Mouse (Mus musculus): ENCODE data around the gene Zmynd10.
"Not testable (repeated sequence)": the region's sequence is repeated elsewhere in the genome, so short reads cannot be mapped to it uniquely, and the experiment has no call there.

Zmynd10 gene

DNA sequence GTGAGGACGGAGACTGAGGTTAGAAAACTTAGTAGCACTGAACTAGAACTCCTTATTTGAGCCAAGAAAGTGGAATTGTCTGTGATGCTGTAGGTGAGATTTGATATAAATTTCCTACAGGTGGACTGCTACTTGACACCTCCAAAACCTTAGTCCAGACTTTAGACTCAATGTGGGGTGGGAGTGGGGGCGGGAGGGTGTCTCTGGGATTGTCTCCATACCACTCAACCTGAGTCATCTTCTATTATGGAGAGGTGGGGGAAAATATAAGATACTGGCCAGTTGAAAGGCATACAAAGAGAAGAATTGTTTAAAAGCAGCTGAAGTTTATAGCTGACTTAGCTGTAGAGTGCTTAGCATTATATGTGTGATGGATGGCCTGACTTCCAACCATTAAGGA, 8.6 kb downstream of the Zmynd10 start:
- no peak for DNase-seq

DNA sequence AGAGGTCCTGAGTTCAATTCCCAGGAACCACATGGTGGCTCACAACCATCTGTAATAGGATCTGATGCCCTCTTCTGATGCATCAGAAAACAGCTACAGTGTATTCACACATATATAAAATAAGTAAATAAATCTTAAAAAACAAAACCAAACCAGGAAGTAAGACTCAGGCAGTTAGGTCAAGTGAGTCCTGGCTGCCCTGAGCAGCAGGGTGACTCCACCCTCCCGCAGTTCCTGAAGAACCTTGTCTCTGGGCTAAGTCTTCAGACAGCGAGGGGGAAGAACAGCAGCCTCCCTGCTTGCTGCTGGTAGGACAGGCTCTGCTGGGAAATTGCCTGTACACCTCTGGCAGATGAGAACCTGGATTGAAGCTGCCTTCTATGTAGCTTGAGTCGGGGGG, 9.2 kb downstream of the Zmynd10 start:
- DNase-seq = no peak

DNA sequence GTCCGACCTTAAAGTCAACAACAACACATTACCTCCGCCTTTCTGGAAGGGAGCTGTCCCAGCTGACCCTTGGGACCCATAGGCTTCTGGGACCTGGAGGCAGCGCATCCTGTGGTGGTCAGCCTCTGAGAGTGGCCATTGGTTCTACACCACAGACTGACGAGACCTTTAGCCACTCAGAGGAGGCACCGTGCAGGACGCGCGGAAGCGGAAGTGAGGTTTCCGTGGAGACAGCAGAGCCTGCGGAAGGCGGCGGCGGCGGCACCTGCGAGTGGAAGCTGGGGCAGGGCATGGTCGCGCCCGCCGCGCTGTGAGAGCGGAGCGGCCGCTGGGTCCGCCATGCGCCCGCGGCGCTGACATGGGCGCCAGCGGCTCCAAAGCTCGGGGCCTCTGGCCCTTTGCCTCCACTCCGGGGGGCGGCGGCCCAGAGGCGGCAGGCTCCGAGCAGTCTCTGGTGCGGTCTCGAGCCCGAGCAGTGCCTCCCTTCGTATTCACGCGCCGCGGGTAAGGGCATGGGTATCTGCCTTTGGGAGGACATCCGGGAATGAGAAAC, 16.0 kb downstream of the Zmynd10 start, which contains the start of gene Tusc2:
Tusc2 (plus strand) TSS at position 227 of the 553 bp plus-strand sequence.
- peak; percentile 98 for DNase-seq

DNA sequence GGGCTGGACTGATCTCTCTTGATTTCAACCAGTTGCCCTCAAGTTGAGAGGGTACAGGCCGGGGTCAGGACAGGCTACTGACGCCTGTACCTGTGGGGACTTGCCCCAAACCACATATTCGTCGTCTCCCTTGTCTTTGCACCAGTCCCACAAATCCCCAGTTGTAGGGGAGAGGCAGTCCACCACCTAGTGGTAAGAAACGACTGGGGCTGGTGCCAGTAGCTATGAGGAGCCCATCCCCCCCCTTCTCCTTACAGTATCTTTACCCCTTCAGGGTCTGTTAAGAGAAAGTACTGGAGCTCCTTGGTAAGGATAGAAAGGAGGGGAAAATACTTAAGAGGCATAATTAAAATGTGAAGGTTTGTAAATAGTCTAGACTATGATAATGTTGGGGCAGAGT, 18.5 kb downstream of the Zmynd10 start:
- not testable (repeated sequence) for DNase-seq

DNA sequence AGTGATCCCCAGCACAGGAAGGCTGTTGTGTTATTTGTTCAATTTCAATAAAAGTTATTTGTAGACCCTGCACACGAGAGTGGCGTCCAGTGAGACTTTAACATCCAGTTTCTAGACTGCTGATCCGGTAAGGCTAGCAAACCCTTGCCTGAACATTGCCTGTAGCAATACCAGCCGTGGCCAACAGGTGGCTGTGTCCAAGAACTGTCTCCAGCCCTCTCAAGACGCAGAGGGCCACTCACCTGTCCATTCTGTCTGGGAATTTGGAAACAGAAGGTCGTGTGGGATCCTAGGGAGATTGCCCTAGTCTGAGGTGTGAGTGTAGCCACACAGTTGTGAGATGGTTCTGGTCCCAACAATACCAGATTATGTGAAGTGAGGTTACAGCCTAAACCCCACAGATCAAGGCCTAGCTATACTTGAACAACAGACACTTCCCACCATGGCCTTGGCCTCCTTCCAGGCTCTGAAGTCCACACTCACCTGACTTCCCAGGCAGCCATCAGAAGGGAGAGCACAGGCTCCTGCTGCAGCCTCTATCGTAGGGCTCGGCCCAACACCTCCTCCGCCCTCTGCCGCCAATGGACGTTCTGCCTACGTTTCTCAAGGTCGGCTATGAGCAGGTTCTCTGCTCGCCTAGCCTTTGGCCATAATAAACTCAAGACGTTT, 19.1 kb downstream of the Zmynd10 start:
- DNase-seq = peak; percentile 48

DNA sequence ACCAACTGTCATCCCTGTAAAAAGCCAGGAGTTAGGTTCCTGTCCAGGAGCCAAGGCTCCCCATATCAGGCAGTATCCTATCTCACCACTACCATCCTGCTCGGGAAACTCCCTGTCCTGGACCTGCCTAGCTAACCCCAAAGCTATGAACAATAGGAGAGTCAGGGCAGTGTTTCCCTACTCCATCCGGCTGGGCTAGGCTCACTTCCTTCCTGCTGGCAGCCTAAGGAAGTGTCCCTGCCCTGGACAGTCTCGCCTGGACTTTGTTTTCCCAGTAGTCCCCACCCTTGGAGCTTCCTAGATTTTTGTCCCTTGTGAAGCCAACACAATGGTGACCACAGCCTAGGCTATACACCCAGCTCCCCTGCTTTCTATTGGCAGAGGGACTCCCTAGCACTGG, 19.8 kb downstream of the Zmynd10 start:
- DNase-seq = no peak

DNA sequence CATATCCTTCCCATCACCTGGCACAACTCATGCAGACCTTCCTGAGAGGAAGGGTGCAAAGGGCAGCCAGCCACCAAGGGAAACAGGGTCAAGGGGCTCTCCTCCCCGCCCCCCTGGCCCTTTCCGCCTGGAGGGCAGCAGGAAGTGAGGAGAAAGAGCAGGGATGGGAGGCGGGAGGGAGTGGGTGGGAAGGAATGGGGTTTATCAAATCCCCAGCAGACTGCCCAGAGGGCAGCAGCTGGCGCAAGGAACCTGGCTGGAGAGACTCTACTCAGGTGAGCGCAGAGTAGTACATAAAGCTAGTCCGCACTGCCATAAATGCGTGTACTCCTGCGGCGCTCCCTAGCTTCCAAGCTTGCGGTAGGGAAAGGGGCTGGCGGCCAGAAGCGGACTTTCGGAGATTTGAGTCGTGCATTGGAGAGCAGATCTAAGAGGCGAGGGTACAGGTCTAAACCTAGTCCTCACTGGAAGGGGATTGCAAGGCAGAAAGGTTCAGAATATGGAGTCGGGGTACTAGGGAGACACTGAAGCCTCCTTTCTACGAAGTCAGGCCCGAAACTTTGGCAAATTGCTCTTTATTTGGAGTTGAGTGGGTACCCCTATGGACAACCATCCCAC, 20.7 kb downstream of the Zmynd10 start, which contains the start of gene Hyal2:
Hyal2 (plus strand) TSS at position 244 of the 618 bp plus-strand sequence.
- DNase-seq = no peak

DNA sequence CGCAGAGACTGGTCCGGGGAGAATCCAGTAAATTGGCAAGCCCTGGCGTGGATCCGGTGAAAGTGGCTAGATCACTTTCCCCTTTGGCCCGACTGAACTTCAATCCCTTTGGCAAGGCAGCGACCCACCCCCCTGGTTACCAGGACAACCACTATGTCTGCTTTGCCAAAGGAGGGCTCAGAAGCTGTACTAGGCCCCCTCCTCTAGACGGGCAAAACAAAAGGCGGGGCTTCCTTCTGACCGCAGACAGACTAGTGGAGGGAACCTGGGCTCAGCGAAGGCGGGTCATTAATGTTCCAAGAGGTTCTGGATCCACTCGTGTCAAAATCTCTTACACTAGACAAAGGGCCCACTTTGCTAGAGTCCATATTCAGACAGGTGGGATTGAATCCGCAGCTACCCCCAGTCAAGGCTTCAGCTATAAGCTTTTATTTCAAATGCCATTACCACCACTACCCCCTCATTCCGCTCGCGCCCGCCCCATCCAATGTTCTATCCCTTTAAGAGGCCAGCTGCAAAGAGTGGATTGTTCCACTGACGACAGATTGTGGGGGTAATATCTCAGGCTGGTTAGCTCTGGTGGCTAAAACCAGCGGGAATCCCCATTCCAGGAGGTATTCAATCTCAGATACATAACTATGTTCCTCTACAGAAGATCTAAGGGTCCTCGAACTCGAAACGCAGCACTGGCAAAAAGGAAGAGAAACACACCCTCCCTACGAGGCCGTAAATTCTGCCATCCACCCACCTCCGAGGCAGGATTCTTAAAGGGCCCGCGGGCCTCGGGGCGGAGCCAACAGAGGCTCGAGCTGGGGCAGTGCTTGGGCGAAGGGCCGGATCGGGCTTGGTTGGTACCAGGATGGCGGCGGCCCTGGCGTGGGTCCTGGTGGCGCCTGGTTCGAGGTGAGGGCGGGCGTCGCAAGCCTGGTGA, 21.5 kb downstream of the Zmynd10 start:
- DNase-seq = peak; percentile 77

DNA sequence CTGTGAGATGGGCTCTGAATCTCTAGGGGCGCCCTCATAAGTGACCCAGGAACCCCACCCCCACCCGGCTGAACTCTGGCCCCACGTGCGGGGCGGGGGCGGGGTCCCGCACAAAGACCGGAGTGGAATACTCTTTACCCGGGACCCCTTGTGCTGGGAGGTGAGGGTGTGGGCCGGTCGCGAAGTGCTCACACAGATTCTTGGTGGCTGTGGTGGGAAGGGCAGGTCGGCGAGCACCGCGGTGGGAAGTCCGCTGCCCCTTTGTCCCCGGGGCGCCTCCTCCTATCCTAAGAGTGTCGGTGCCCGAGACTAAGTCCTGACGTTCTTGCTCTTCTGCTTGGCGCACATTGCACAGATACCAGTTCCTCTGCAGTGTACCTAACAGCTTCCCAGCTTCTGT, 22.2 kb downstream of the Zmynd10 start:
- DNase-seq = no peak

DNA sequence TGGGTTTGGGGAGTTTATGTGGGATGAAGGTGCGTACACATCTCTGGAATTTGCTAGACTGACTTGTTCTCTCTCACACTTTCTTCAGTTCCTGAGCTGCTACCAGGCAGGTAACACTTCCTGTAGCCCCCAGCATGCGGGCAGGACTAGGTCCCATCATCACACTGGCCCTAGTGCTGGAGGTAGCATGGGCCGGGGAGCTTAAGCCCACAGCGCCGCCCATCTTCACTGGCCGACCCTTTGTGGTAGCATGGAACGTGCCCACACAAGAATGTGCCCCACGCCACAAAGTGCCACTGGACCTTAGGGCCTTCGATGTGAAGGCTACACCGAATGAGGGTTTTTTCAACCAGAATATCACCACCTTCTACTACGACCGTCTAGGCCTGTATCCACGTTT, 22.9 kb downstream of the Zmynd10 start:
- DNase-seq = no peak

DNA sequence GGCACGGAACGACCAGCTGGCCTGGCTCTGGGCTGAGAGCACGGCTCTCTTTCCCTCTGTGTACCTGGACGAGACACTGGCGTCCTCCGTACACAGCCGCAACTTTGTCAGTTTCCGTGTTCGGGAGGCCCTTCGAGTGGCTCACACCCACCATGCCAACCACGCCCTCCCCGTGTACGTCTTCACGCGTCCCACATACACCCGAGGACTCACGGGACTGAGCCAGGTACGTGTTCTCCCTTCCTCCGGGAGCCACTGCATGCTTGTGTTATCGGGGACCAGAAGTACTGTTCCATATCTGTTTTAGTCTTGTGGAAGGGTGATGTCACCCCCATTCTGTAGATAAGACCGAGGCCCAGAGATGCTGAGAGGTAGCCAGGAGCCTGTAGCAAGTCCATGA, 23.7 kb downstream of the Zmynd10 start:
- DNase-seq = no peak

DNA sequence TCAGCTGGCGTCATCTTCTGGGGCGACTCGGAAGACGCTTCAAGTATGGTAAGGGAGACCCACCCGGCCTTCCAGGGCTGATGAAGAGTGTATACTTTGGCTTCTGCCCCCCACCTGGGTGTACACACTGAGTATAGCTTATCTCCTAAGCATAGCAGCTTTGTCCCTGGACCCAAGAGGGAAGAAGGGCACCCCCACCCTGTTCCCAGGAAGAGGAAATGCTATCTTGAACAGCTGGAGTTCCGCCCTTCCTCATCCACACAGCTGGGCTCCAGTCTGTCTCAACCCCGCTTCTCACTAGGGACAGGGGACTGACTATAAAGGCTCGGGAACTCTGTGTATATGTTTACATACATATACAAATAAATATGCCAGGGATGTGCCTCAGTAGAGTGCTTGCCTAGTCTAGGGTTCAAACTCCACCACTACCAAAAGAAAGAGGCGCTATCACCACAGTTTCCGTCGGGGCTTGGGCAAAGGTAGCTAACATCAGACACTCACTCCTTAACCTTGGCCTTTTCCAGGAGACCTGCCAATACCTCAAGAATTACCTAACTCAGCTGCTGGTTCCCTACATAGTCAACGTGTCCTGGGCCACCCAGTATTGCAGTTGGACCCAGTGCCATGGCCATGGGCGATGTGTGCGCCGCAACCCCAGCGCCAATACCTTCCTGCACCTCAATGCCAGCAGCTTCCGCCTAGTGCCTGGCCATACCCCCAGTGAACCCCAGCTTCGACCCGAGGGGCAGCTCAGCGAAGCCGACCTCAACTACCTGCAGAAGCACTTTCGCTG, 24.6 kb downstream of the Zmynd10 start:
- no peak for DNase-seq

DNA sequence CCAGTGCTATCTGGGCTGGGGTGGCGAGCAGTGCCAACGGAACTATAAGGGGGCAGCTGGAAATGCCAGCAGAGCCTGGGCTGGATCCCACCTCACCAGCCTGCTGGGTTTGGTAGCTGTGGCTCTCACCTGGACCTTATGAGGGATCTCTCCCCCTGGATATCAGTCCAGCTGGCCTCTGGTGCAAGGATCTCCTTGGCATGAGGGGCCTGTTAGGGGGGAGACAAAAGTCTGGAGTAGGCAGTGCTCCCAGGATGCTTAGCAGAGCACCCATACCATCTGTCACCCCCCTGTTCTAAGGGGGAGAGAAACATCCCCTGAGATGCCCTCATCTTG, 25.2 kb downstream of the Zmynd10 start:
- DNase-seq = no peak

DNA sequence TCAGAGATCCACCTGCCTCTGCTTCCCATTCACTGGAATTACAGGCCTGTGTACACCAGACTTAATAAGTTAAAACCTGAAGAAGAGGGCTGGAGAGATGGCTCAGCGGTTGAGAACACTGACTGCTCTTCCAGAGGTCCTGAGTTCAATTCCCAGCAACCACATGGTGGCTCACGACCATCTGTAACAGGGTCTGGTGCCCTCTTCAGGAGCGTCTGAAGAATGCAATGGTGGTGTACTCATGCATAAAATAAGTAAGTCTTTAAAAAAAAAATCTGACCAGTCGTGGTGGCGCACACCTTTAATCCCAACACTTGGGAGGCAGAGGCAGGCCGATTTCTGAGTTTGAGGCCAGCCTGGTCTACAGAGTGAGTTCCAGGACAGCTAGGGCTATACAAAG, 26.7 kb downstream of the Zmynd10 start:
- not testable (repeated sequence) for DNase-seq

DNA sequence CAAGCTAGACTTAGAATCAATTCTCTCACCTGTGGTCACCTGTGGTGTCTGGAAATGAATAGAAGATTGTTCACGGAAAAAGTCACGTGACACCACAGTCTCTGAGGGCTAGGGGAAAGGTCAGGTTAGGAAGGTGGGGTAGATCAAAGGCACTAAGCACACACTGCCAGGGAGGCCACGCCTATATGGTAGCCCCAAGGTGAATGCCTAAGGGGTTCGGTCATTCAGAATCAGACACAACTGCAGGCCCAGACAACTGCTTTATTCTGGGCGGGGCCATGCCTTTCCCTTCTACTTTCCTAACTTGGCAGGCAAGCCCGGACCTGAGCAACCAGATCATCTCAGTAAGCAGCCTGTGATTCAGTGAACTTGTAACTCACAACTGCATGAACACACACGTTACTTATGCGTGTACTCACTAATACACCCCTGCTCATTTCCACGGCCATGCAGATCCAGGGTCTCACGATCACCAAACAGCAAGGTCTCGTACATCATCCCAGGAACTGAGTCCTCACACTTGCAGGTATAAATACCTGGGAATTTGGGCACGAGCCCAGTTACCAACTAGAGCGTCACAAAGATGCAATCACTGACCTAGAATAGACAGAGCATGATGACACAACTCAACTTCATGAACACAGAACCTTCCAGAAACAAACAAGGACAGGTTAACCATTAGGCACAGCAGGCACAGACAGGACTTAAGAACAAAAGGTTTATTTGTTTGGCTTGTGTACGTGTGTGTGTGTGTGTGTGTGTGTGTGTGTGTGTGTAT, 28.7 kb downstream of the Zmynd10 start:
- DNase-seq = no peak

DNA sequence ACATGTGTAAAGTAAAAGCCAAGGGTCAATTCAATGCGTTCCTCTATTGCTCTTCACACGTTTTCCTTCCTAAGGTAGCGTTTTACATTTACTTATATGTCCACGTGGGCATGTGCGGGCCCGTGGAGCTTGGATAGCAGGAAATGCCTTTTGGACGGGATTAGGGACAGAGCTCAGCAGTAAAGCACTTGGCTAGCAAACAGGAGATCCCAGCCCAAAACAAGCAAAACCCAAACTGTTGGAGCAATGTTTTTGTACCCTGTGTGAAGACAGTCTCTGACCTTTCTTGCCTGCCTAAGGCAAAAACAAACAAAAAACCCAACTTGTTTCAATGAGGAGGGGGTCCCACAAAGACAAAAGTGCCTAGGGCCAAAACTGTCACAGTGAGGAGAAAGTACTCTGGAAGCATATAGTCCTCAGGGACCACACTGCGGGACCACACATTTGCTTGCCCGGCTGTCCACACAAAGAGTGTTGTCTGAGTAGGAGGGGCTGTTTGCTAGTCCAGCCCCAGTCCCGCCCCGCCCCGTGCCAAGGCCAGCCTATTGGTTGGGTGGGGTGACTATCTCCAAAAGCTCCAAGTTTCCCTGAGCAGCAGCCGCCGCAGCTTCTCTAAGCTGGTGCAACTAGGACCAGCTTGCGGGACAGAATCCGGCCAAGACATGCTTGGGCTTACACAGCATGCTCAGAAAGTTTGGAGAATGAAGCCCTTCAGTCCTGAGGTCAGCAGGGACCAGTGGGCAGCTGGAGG, 29.4 kb downstream of the Zmynd10 start, which contains the start of gene Hyal1:
Hyal1 (plus strand) TSS at position 571 of the 751 bp plus-strand sequence.
- no peak for DNase-seq

DNA sequence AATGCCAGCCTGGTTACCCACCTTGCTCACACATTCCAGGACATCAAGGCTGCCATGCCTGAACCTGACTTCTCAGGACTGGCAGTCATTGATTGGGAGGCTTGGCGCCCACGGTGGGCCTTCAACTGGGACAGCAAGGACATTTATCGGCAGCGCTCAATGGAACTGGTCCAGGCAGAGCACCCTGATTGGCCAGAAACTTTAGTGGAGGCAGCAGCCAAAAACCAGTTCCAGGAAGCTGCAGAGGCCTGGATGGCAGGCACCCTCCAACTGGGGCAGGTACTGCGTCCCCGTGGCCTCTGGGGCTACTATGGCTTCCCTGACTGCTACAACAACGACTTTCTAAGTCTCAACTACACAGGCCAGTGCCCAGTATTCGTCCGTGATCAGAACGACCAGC, 30.8 kb downstream of the Zmynd10 start:
- no peak for DNase-seq

DNA sequence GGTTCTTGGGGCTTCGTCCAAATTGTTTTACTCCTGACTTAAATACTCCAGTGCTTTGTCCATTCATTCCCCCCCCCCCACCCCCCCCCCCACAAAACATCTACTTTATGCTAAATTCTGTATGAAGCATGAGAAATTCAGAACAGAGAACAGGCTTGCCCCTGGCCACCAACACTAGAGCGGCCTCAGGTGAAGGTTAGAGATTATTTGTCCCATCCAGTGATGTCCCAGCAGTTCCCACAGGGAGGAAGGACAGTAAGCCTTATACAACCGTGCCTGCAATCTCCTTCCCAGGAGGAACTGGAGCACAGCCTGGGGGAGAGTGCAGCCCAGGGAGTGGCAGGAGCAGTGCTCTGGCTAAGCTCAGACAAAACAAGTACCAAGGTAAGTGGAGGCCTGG, 31.5 kb downstream of the Zmynd10 start, which contains the start of gene Naa80:
Naa80 (plus strand) TSS at position 301 of the 400 bp plus-strand sequence.
- no peak for DNase-seq

DNA sequence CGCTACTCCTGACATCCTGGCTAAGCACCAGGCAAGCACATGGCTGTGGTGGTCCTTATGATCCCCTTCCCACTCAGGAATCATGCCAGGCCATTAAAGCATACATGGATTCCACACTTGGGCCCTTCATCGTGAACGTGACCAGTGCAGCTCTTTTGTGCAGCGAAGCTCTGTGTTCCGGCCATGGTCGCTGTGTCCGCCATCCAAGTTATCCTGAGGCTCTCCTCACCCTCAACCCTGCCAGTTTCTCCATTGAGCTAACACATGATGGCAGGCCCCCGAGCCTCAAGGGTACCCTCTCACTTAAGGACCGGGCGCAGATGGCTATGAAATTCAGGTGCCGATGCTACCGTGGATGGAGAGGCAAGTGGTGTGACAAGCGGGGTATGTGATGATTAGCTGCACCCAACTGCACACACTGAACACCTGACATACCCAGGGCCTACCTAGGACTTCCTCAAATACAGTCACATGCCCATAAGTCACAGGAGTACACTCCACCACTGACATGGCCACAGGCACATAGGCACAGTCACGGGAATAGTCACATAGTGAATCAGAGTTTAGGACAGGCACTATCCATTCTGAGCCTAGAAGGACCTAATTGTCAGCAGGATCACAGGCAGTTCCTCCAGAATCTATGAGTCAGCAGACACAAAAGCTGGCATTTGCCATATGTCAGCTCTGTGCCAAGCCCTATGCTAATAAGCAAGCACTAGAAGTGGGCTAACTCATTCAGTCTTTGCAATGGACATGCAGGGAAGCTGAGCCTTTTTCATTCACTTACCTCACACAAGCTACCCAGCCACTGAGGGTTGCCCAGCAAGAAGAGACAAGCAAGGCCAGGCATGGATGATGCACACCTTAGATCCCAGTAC, 32.2 kb downstream of the Zmynd10 start:
- DNase-seq = no peak

Data from right cerebral cortex, adult 18-20 months (tissue).